Mouse (Mus musculus) lung, adult 2 months (tissue): ENCODE measurements at regions not wholly inside any gene's neighbourhood (a gene's known extent, or its start where the extent isn't known, plus 50 kb on each side); places are given as distances from the start of the nearest gene placed in this dataset.

Experiments
- CTCF ChIP-seq: fragments of 200-500 bp; IDR thresholded peaks from 2 replicates; pipeline ENCODE4 v1.5.1; 2011; ENCODE audit warnings: mild to moderate bottlenecking, low read length, control low read depth; ENCODE audit not compliant: insufficient read depth
- POLR2A ChIP-seq: fragments of 200-500 bp; IDR thresholded peaks from 2 replicates; pipeline ENCODE4 v1.6.1; 2011; ENCODE audit warnings: low read depth, mild to moderate bottlenecking, control low read depth, low read length, borderline replicate concordance; ENCODE audit errors: extremely low read depth

DNA sequence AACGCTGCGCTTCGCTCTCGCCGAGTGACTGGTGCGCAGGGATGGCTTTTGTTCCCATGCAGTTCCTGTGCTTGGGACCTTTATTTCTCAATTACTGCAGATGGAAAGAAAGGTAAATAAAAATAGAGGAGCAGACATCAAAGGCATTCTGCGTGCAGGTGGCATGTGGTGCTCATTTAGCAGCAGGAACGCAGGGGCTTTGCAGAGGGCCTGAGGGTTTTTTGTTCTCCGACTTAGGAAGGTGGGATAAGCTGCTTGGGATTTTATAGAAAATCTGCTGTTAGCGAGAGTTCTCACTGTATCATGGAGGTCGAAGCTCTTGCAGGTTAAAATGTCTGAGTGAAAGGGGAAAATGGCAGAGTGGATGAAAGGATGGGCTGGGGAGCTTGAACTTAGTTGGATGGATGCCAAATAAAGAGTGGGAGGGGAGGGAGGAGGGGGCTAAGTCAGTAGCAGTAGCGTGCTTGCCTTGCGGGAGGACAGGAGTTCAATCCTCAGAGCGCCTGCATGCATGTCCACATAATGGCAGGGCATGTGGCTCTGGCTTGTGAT, 101.9 kb upstream of the Sdk1 start:
- TF ChIP-seq CTCF (no peak), POLR2A (no peak)
